Mouse (Mus musculus) CH12.LX (cell line): Measurements from ENCODE around the gene Stk40.

Source experiments
- CTCF ChIP-seq, 2 experiments: IDR thresholded peaks in 1 of 2; conservative IDR thresholded peaks in 1 of 2; 2 replicates each; pipeline ENCODE4 v1.5.1; 2011 to 2012; ENCODE audit warnings: low read depth in 2 of 2, low read length in 2 of 2, improper control_type of control experiment in 1 of 2, inconsistent platforms in 1 of 2, mild to moderate bottlenecking in 1 of 2, moderate library complexity in 1 of 2
- EP300 ChIP-seq: IDR thresholded peaks from 2 replicates; pipeline ENCODE4 v1.6.1; 2011; ENCODE audit warnings: low read length, improper control_type of control experiment
- POLR2A ChIP-seq: IDR thresholded peaks from 2 replicates; pipeline ENCODE4 v1.6.1; 2011; ENCODE audit warnings: low read depth, mild to moderate bottlenecking, improper control_type of control experiment, low read length
- RCOR1 ChIP-seq: conservative IDR thresholded peaks from 2 replicates; pipeline ENCODE4 v1.6.1; 2012; ENCODE audit warnings: low read depth, mild to moderate bottlenecking, inconsistent platforms, low read length, improper control_type of control experiment
- SIN3A ChIP-seq: IDR thresholded peaks from 2 replicates; pipeline ENCODE4 v1.6.1; 2012; ENCODE audit warnings: low read length, improper control_type of control experiment, inconsistent platforms

DNA sequence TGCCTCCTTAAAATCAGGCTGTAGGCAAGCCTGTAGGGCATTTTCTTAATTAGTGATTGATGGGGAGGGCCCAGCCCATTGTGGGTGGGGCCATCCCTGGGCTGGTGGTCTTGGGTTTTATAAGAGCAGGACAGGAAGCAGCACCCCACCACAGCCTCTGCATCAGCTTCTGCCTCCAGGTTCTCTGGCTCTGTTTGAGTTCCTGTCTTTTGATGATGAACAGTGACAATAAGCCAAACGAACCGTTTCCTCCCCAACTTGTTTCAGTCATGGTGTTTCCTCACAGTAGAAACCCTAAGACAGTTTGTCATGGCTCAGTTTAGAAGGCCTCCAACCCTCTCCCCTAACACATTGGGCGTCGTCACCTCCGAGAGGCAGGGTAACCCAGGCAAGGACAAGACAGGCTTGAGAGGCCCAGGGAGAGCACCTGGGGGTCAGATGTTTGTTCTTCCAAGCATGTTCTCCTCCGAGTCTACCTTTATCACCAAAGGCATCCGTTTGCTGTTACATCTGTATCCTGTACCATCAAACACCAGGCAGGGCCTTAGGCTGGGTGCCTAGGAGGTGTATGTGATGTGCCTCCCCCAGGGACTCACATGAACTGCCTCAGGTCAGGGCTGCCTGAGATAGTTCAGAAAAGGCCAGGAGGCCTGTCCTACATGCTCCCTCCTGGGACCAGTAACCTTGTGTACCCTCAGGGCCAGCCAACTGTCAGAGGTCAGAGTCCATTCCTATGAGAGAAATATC, 13.5 kb upstream of the Stk40 start:
- no peak for TF ChIP-seq POLR2A
- TF ChIP-seq RCOR1, result no peak
- no peak for TF ChIP-seq EP300
- TF ChIP-seq SIN3A, result no peak
- no peak for TF ChIP-seq CTCF (conservative IDR thresholded peaks at IDR 0.05 in 1 of 2, IDR thresholded peaks at IDR 0.05 in 1 of 2; ENCODE audit: low read depth in 2 of 2, low read length in 2 of 2)
